Mouse (Mus musculus) G1E-ER4 (cell line): ENCODE results near the gene Mtif2. TPM values are rescaled to one million over a fixed set of nuclear protein-coding genes. Genes with fewer than 3 reads are reported as not detected.
A peak's percentile ranks its signal among the peaks of the same experiment; 100 is the strongest.

ENCODE experiments used
- GATA1 ChIP-seq: IDR thresholded peaks from one replicate; pipeline ENCODE4 v1.8.0; 2012; ENCODE audit warnings: low read length, inconsistent platforms
- polyA plus RNA-seq: library from polyadenylated mRNA; stranded (reverse); fragments of >175 nt; gene quantifications from 2 replicates; pipeline ENCODE4 v1.2.3, GENCODE M21; 2012

Gene Mtif2
- 19.4 and 27.1 TPM in 2 replicates for polyA plus RNA-seq

DNA sequence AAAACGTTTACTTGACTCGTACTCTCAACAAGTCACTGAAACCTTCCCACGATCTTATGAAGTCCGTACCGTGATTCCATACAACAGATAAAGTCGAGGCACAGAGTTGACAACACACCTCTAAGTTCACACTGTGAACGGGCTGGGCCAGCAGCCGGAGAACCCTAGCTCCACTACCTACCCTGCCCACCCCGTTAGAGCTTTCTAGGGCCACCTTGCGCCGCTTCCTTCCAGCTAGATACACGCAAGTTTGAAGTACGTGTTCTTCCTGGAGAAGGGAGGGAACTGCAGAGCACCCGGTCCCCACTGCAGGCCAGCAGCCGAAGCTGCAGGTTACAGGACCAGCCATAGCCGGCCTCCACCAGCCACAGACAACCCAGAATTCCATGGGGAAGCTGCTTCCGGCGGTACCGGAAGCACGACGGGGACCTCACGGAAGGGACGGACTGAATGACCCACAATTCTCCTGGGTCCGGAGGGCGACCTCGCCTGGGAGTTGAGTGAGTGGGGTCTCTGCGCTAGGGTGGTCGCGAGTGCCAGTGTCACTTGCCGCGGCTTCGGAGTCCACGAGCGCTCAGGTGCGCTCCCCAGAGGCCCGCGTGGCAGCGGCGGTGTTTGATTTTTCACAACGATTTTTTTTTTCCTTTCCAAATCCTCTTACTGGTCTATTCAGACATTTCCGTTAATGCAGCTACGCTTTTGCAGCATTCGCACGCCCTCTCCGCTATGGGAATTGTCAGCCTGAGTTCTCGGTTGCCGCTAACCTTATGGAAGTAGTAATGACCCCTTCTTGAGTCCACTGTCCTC lies at the start of gene Mtif2:
Mtif2 (plus strand) TSS at position 421 of the 807 bp plus-strand sequence.
- no peak for TF ChIP-seq GATA1

DNA sequence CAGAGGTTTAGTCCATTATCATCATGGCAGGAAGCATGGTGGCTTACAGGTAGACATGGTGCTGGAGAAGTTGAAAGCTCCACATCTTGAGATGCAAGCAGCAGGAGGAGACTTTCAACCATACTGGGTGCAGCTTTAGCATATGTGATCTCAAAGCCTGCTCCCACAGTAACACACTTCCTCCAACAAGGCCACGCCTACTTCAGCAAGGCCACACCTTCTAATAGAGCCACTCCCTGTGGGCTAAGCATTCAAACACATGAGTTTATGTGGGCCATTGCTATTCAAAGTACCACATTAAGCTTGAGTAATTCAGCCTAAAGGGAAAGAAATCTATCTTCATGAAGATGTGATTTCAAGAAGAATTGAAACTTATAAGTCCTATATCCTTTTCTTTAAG lies 33.1 kb upstream of the Mtif2 start:
- TF ChIP-seq GATA1, result no peak

DNA sequence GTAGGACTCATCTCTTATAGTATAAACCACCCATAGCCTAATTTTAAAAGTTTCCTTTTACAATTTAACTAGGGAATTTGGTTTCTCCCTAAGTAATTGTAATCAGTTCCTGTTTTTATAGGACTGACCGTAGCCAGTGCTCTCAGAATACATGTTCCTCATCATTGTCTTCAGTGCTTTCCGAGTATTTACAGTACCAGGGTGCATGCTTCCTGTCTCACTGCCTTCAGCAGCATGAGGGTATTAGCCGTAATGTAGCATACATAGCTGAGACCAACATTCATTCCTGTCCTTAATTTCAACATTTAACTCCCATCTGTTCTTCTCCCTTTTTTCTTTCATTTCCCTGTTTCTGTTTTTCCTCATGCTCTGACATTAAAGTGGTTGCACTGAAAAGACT lies 29.2 kb upstream of the Mtif2 start:
- TF ChIP-seq GATA1, result no peak

DNA sequence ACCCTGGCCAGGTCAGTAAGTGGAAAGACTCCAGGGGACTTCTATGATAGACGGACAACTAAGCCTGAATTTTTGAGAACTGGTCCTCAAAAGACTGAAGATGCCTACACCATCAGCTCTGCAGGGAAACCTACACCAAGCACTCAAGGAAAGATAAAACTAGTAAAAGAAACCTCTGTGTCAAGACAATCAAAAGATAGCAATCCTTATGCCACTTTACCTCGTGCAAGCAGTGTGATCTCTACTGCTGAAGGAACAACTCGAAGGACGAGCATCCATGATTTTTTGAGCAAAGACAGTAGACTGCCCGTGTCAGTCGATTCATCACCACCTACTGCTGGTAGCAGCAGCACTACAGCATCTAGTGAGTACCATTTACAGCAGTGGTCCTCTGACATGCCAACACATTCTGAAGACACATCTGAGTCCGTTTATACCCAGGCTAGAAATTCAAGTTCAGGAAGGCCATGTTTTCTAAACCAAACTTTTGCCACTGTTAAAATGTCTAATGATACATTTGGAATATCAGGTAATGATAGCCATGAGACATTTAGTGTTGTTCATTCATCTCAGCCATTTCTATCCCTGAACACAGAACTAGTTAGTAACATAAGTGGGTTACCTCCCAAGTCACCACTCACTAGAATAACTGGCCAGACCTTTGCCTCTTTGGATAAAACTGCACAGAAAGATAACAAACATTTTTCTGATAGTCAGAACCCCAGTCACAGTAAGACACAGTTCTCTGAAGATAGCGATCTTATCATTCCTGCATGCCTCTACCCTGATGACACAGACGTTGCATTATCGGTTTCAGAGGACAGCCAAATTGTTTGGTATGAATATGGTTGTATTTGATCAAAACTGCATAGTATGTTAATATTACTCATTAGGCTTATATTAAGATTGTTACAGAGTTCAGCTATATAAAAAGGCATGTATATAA lies 22.0 kb upstream of the Mtif2 start:
- peak; percentile 90 for TF ChIP-seq GATA1

DNA sequence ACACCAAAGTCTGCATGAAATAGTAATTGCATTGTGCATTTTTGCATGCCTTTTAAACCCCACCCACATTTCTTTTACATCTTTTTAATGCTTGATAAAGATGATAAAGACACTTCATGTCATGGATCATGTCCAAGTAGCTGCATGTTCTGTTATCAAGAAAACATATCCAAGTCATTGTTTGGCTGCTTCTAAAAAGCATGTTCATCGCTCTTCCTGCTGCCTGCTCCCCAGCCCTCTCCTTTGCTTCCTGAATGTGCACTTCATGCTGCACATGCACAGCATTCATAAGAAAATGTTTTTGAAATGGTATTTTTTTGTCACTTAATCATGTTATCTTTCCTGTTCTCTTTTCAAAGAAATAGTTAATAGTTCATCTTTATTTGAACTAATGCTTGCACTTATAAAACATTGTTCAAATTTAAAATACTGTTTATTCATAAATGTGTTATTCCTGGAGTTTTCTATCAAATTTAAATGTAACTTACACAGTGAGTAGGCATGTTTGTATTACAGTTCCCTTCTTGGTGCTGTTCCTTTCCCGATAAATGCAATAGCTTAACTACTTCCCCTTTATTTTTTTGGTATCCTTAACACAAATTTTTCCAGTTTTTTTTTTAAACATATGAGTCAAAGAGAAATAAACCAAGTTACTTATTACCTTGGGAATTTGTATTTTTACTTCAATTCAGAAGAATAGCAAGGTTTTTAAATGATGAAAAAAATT lies 21.1 kb upstream of the Mtif2 start:
- no peak for TF ChIP-seq GATA1

DNA sequence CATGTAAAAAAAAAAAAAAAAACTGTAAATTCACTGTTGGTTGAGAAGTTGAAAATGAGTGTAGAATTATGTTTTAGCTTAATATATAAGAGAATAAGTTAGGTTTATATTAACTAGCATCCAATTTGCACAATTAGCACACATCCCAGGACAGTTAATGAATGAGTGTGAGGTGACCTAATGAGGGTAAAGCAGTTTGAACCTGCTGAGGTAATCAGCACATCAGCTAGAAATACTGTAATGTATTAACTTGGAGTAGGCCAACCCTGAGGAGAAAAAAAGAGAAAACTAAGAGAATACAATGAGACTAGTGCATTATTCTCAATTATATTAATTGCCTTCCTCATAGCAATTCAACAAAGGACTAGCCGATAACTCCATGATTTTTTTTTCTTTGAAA lies 16.8 kb upstream of the Mtif2 start:
- TF ChIP-seq GATA1, result no peak

DNA sequence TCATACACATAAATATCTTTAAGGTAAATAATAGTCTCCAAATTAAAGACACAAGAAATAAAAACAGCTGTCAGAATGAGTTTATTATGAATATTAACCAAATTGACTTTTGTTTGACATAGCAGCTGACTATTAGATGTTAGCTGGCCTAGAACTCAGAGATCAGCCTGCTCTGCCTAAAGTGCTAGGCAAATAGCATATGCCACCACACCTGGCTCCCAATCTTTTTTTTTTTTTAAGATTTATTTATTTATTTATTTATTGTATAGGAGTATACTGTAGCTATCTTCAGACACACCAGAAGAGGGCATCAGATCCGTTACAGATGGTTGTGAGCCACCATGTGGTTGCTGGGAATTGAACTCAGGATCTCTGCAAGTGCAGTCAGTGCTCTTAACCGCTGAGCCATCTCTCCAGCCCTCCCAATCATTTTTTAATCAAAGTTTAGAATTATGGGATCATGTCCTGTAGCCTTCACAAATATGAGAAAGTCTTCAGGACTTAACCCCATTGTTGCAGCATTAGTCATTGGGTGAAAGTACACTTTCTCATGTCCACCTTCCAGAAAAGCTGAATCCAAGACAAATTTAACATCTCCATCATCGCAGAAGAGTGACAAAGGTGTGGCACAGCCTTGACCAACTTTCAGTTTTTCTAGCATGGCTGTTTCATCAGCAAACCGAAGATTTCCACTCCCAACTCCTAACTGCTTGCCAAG lies 13.2 kb upstream of the Mtif2 start:
- no peak for TF ChIP-seq GATA1

DNA sequence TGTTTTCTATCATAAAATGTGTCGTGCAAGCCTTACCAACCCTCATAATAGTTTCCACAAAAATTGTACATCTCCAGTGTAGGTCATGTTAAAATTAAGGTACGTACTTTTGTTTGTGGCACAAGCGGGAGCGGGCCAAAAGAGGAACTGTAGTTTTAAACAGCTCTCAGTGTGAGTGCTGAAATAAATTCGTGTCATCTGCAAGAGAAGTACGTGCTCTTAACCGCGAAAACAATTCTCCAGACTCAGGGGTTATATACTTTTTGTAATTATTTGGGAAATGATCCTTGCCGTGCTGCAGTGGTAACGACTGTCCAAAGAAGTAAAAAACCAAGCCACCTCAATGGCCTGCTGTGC lies 11.9 kb upstream of the Mtif2 start:
- TF ChIP-seq GATA1, result no peak

DNA sequence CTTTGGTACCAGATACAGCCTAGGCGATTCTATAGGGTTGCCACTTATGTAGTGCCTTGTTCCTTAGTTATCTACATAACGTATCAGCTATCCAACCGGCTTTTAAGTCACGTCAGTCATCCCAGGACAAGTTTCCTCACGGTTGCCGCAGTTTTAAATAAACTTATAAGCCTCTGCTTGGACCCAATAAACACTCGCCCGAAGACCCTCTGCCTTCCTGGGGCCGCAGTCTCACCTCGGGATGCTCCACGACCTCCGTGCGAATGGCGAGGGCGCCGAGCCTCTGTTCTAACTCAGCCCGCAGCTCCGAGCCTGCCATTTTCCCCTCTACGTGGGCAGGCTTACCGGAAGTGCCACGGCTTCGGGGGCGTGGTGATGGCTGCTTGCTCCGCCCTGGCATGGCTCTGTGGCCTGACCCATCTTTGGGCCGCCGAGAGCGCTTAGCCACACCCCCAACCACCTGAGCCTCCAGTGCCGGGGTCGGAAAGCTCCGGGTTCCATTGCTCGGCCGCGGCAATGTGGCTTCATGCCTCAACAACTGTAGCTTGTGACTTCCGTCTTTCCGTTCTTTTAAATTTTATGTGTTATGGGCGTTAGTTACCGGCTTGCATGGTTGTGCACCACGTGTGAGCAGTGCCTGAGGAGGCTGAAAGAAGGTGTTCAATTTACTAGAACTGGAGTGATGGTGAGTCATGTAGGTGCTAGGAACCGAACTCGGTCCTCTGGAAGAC lies 11.4 kb upstream of the Mtif2 start, which contains the start of gene Prorsd1:
Prorsd1 (minus strand) TSS at position 352 of the 731 bp plus-strand sequence.
- no peak for TF ChIP-seq GATA1

DNA sequence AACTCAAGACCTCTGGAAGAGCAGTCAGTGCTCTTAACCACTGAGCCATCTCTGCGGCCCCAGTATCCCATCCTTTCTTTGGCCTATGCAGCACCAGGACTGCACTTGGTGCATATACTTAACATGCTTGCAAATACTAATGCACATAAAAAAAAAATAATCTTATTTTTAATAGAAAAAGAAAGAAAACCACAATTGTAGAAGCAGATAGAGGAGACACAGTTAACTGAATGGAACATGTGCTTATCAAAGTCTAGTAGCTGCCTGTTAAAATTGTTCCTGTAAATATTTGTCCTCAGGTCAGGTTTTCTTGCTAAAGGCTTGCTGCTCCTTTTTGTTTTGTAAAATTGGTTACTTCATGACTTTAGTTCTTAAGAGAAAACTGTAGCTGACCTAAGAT lies 12.0 kb downstream of the Mtif2 start:
- TF ChIP-seq GATA1, result no peak

DNA sequence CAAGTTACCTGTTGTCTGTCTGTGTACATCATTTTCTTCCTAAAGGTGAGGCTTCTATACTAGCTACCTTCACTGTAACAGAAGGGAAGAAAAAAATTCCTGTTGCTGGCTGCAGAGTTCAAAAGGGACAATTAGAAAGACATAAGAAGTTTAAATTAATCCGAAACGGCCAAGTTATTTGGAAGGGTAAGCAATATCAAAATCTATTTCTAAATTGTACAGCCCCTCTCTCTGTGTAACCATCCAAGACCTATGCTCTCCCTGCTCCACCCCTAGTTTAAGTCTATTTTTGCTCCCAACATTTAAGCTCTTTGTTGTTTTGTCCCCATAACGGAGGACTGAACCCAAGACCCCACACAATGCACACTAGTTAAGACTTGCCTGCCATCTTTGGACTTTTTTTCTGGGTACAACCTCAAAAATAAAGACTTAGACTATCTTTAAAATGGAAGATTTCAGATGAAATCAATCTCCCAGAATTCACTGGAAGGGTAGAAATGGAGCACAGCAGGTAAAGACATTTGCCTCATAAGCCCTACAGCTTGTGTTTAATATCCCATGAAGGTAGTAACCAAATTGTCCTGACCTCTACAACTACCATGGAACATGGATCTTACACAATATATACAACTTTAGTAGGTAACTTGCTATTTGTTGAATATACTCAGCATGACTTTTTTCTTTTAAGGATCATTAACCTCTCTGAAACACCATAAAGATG lies 18.2 kb downstream of the Mtif2 start:
- no peak for TF ChIP-seq GATA1

DNA sequence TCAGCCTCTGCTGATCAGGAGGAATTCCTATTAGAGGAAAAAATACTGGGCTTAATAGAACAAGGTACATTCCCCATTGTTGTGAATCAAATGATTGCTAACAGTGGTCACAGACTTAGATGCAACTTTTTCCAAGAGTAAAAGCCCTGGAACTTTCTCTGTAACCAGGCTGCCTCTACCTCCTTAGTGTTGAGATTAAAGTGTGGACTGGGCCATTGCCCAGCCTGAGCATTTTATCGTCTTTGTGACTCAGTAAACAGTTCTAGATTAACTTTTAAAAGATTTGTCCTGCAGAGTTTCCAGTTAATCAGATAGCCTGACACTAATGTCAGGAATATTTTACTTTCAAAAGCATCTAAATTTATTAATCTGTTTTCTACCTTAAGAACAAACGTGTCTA lies 20.6 kb downstream of the Mtif2 start:
- TF ChIP-seq GATA1, result no peak

DNA sequence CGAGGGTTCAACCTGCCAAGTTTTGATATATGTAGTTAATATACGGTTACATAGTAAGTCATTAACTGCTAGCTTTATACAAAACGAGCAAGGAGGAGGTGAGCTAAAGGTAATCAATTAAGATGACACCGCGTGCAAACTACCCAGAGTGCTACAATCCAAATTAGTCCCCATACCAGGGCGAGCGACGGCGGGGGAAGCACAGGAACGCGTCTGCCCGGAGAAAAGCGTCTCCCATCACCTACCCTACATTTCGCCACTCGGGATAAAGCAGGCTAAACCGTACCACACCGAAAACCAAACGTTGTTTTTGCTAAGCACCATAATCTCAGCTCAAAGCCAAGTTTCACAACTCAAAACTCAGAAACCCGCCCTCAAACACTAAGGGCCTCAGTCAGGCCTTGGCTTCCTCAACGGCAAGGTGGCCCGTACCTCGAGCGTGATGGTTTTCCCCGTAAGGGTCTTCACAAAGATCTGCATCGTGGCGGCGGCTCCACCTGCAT lies 21.1 kb downstream of the Mtif2 start:
- no peak for TF ChIP-seq GATA1
